ENCODE assay signal across 35 mouse cellular contexts in the genomic region with DNA sequence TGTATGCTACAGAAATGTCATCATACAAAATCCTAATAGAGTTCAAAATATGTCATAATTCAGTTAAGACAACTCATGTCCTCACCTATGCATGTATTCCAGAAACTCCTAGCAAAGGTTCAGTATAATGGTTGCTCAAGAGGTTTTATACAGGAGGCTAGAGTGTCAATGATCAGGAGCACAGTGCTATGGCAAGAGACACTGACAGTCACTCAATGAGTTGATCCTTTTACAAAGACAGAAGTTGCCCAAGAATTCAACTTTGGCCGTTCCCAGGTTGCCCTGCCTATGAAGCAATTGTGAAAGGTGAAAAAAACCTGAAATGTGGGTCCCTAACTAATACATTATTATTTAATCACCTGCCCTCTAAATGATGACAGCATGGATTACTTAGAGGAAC.
"Had no signal": no experiment of that assay in that cellular context is flagged by ENCODE, and none has a peak within 500 bp of the region (broad histone marks: within the 10 kb centered on the region; RNA-seq: fewer than 3 reads in every experiment).

No protein-coding gene starts in this region.

- H3K9ac ChIP-seq: heart, embryonic 12.5 days; heart, embryonic 13.5 days; heart, embryonic 15.5 days; hindbrain, embryonic 12.5 days; hindbrain, embryonic 13.5 days; hindbrain, embryonic 14.5 days; hindbrain, embryonic 15.5 days; intestine, embryonic 15.5 days; kidney, embryonic 15.5 days had no signal

- H3K4me2 ChIP-seq: heart, embryonic 11.5 days; heart, embryonic 12.5 days; heart, embryonic 13.5 days; heart, embryonic 15.5 days; hindbrain, embryonic 12.5 days; hindbrain, embryonic 13.5 days; hindbrain, embryonic 14.5 days; hindbrain, embryonic 15.5 days; intestine, embryonic 15.5 days; kidney, embryonic 15.5 days had no signal

- H3K27ac ChIP-seq: heart, embryonic 13.5 days; heart, embryonic 15.5 days; hindbrain, embryonic 10.5 days; hindbrain, embryonic 12.5 days; hindbrain, embryonic 13.5 days; hindbrain, embryonic 14.5 days; hindbrain, embryonic 15.5 days; hindbrain, postnatal 0 days; intestine, embryonic 15.5 days; kidney, embryonic 15.5 days; kidney, postnatal 0 days; layer of hippocampus, adult 2 months; left cerebral cortex, adult 2 months had no signal

- H3K4me3 ChIP-seq: heart, embryonic 12.5 days; heart, embryonic 13.5 days; heart, embryonic 15.5 days; hindbrain, embryonic 10.5 days; hindbrain, embryonic 12.5 days; hindbrain, embryonic 13.5 days; hindbrain, embryonic 15.5 days; intestine, embryonic 15.5 days; kidney, embryonic 15.5 days; layer of hippocampus, adult 2 months; left cerebral cortex, adult 2 months had no signal

- H3K27me3 ChIP-seq: heart, embryonic 12.5 days; heart, embryonic 13.5 days; heart, embryonic 15.5 days; hindbrain, embryonic 12.5 days; hindbrain, embryonic 13.5 days; hindbrain, embryonic 15.5 days; intestine, embryonic 15.5 days; kidney, embryonic 15.5 days had no signal

- H3K4me1 ChIP-seq: heart, embryonic 12.5 days; heart, embryonic 13.5 days; heart, embryonic 15.5 days; hindbrain, embryonic 10.5 days; hindbrain, embryonic 12.5 days; hindbrain, embryonic 13.5 days; hindbrain, embryonic 15.5 days; intestine, embryonic 15.5 days; kidney, embryonic 15.5 days had no signal

- H3K36me3 ChIP-seq: heart, embryonic 12.5 days; heart, embryonic 13.5 days; heart, embryonic 15.5 days; hindbrain, embryonic 10.5 days; hindbrain, embryonic 12.5 days; hindbrain, embryonic 13.5 days; hindbrain, embryonic 15.5 days; intestine, embryonic 15.5 days; kidney, embryonic 15.5 days had no signal

- ATAC-seq: hindbrain, embryonic 16.5 days; hindbrain, postnatal 0 days; inflammation-experienced regulatory T-cells, adult 6 months; intestine, embryonic 15.5 days; intestine, embryonic 16.5 days; intestine, postnatal 0 days had no signal

- H3K9me3 ChIP-seq: heart, embryonic 12.5 days; heart, embryonic 13.5 days; heart, embryonic 15.5 days; hindbrain, embryonic 10.5 days; hindbrain, embryonic 12.5 days; hindbrain, embryonic 13.5 days; hindbrain, embryonic 15.5 days; intestine, embryonic 15.5 days; kidney, embryonic 15.5 days had no signal

- DNase-seq: heart, postnatal 10 days; heart, postnatal 14 days; heart, postnatal 36 days; heart, postnatal 4 days; kidney, adult 11 months; kidney, adult 18-20 months; kidney, adult 2 months; kidney, adult 8-10 months; kidney, adult 9 months; kidney, postnatal 10 days; kidney, postnatal 14 days; kidney, postnatal 25 days; kidney, postnatal 36 days; kidney, postnatal 4 days; layer of hippocampus, adult 9-11 months; layer of hippocampus, postnatal 36 days had no signal
